Mouse (Mus musculus) thymus, postnatal 25 days (tissue): ENCODE measurements at regions not wholly inside any gene's neighbourhood (a gene's known extent, or its start where the extent isn't known, plus 50 kb on each side); places are given as distances from the start of the nearest gene placed in this dataset.

ENCODE experiments used
- DNase-seq: peaks from one replicate; pipeline ENCODE4 v3.0.0; 2022

GRCm38 (mm10) chr2:137231161-137231560, 114.7 kb upstream of the Jag1 start:
- no peak for DNase-seq

GRCm38 (mm10) chr2:137229422-137230069, 113.1 kb upstream of the Jag1 start:
- no peak for DNase-seq

- DNase-seq = no peak
Measured at GRCm38 (mm10) chr2:137227495-137227894, 111.1 kb upstream of the Jag1 start.

GRCm38 (mm10) chr2:137224702-137225552, 108.5 kb upstream of the Jag1 start:
- DNase-seq = no peak

- no peak for DNase-seq
Measured at GRCm38 (mm10) chr2:137215697-137216096, 99.3 kb upstream of the Jag1 start.

- no peak for DNase-seq
Measured at GRCm38 (mm10) chr2:137207846-137208245, 91.4 kb upstream of the Jag1 start.

GRCm38 (mm10) chr2:137204274-137204850, 87.9 kb upstream of the Jag1 start:
- DNase-seq = no peak

- DNase-seq = no peak
Measured at GRCm38 (mm10) chr2:137200101-137200500, 83.7 kb upstream of the Jag1 start.

- DNase-seq = no peak
Measured at GRCm38 (mm10) chr2:137192183-137192582, 75.7 kb upstream of the Jag1 start.

GRCm38 (mm10) chr2:137169176-137169575, 52.7 kb upstream of the Jag1 start:
- no peak for DNase-seq

GRCm38 (mm10) chr2:137168626-137169025, 52.2 kb upstream of the Jag1 start:
- DNase-seq = no peak
